Mouse (Mus musculus) myocyte (in vitro differentiated cells): Measurements from ENCODE around the gene Vmn2r88.
"Not testable (repeated sequence)": the region's sequence is repeated elsewhere in the genome, so short reads cannot be mapped to it uniquely, and the experiment has no call there.

ENCODE experiments used
- CEBPB ChIP-seq: IDR thresholded peaks from 2 replicates; pipeline ENCODE4 v1.6.1; 2011; ENCODE audit warnings: mild to moderate bottlenecking, moderate library complexity; ENCODE audit not compliant: poor library complexity, insufficient read depth, severe bottlenecking
- E2F4 ChIP-seq: IDR thresholded peaks from one replicate; pipeline ENCODE4 v1.6.1; 2011; ENCODE audit warnings: mild to moderate bottlenecking, control low read depth, moderate library complexity; ENCODE audit not compliant: insufficient read depth
- MAX ChIP-seq: IDR thresholded peaks from one replicate; pipeline ENCODE4 v1.6.1; 2011; ENCODE audit warnings: low read depth, mild to moderate bottlenecking, control low read depth
- MYOD1 ChIP-seq, 3 experiments: IDR thresholded peaks; one replicate each; pipeline ENCODE4 v1.6.1; 2011; ENCODE audit warnings: control low read depth in 2 of 3, low read depth in 2 of 3, mild to moderate bottlenecking in 2 of 3, moderate library complexity in 1 of 3; ENCODE audit not compliant: insufficient read length in 2 of 3, control insufficient read depth in 1 of 3
- POLR2A ChIP-seq: IDR thresholded peaks from one replicate; pipeline ENCODE4 v1.6.1; 2011; ENCODE audit warnings: low read depth, mild to moderate bottlenecking, control low read depth, moderate library complexity; ENCODE audit not compliant: insufficient read length
- POLR2AphosphoS2 ChIP-seq: IDR thresholded peaks from one replicate; pipeline ENCODE4 v1.6.1; 2011; ENCODE audit warnings: low read depth, control low read depth; ENCODE audit not compliant: insufficient read length
- REST ChIP-seq: IDR thresholded peaks from one replicate; pipeline ENCODE4 v1.6.1; 2011; ENCODE audit warnings: mild to moderate bottlenecking, control low read depth, moderate library complexity; ENCODE audit not compliant: insufficient read depth, insufficient read length
- TCF12 ChIP-seq: IDR thresholded peaks from one replicate; pipeline ENCODE4 v1.6.1; 2011; ENCODE audit warnings: mild to moderate bottlenecking, control low read depth; ENCODE audit not compliant: poor library complexity, insufficient read depth, severe bottlenecking
- TCF3 ChIP-seq: IDR thresholded peaks from one replicate; pipeline ENCODE4 v1.6.1; 2011; ENCODE audit warnings: low read depth, control low read depth; ENCODE audit not compliant: insufficient read length
- USF1 ChIP-seq: IDR thresholded peaks from one replicate; pipeline ENCODE4 v1.6.1; 2011; ENCODE audit warnings: low read depth, mild to moderate bottlenecking, control low read depth, moderate library complexity

- not testable (repeated sequence) for TF ChIP-seq POLR2A; TCF3; MAX; POLR2AphosphoS2; TCF12; E2F4; REST; USF1; CEBPB; MYOD1 (IDR thresholded peaks at IDR 0.05; ENCODE audit: control insufficient read depth in 1 of 3, insufficient read length in 2 of 3, low read depth in 2 of 3)
Measured at GRCm38 (mm10) chr14:51430138-51430537, 19.5 kb downstream of the Vmn2r88 start.
